Comparison of ENCODE assay signal across 9 mouse cellular contexts in the genomic region with DNA sequence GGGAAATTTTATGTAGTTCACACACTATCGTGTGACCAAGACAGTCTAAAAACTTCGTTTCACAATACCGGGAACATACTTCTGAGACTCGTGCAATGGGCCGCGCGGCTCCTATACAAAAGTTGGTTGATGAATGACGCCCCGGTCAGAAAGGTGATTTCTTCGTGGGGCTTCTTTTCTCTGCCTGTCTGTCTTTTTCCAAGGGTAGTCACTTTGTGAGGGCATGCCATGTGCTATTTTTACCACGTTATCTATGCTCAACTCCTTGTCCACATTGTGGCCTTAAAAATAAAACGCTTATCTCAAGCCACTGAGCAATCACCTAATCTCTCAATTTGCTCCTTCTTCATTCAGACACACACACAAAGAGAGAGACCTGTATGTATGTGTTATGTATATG. TPM values are rescaled to one million over a fixed set of nuclear protein-coding genes. Genes with fewer than 3 reads are reported as not detected.
A peak's percentile ranks its signal among the peaks of the same experiment; 100 is the strongest.
DNase-seq lines count a peak whose midpoint lies in the region; ATAC-seq and TF ChIP-seq lines count a peak whose summit lies in the region.
"Had no signal": no experiment of that assay in that cellular context is flagged by ENCODE, and none has a peak within 500 bp of the region (broad histone marks: within the 10 kb centered on the region; RNA-seq: fewer than 3 reads in every experiment).

No protein-coding gene starts in this region.

- H3K4me2 ChIP-seq in limb, embryonic 11.5 days (ENCODE audit: low read depth, severe bottlenecking) = peak overlapping the region; percentile 95
- peak overlapping the region; percentile 99 for H3K4me2 ChIP-seq in neural tube, embryonic 14.5 days (ENCODE audit: low read depth, low read length)

- no peak for ATAC-seq in limb, embryonic 11.5 days (ENCODE audit: insufficient number of reproducible peaks, low FRiP score, low TSS enrichment, low read depth)
- no peak for ATAC-seq in neural tube, embryonic 14.5 days (ENCODE audit: low read depth)

- peaks cover 6% of the 10 kb centered on the region; the same call in 1 of the 2 replicates for H3K27me3 ChIP-seq in limb, embryonic 11.5 days (ENCODE audit: control insufficient read depth, insufficient read depth, low read length)
- peaks cover 4% of the 10 kb centered on the region; the same call in 1 of the 2 replicates for H3K27me3 ChIP-seq in neural tube, embryonic 14.5 days (ENCODE audit: control insufficient read depth, insufficient read depth, low read length)

- peak overlapping the region; percentile 18 for H3K4me3 ChIP-seq in lung, adult 2 months (replicated peaks; ENCODE audit: extremely low read depth, low read depth, low read length)
- 0 out of 2 replicates have a peak overlapping the region, but pooled peaks have one; percentile 41 for H3K4me3 ChIP-seq in limb, embryonic 11.5 days (ENCODE audit: low read depth, low read length)
- H3K4me3 ChIP-seq in neural tube, embryonic 14.5 days (ENCODE audit: low read depth, low read length) = peak overlapping the region; percentile 47

- H3K36me3 ChIP-seq in limb, embryonic 11.5 days (ENCODE audit: control insufficient read depth, insufficient read depth, low read length) = no peaks in the 10 kb centered on the region
- H3K36me3 ChIP-seq in neural tube, embryonic 14.5 days (ENCODE audit: control insufficient read depth, insufficient read depth, low read length) = no peaks in the 10 kb centered on the region

- H3K4me1 ChIP-seq in lung, adult 2 months (ENCODE audit: control insufficient read depth, insufficient read depth, low read length) = peaks cover 3% of the 10 kb centered on the region; the same call in 1 of the 2 replicates
- H3K4me1 ChIP-seq in limb, embryonic 11.5 days (ENCODE audit: control insufficient read depth, insufficient read depth, low read length) = 0 out of 2 replicates have a peak, but pooled peaks cover 6% of the 10 kb centered on the region
- H3K4me1 ChIP-seq in neural tube, embryonic 14.5 days (ENCODE audit: control insufficient read depth, insufficient read depth, low read length) = peaks cover 11% of the 10 kb centered on the region; the same call in 1 of the 2 replicates

- no peak for DNase-seq in lung, adult 2 months
- DNase-seq in lung, postnatal 10 days = no peak
- DNase-seq in heart, adult 9 months (ENCODE audit: low spot score in 2 of 2) = peak; percentile 33 to 57
- DNase-seq in limb, embryonic 11.5 days (ENCODE audit: low spot score) = no peak
- no peak for DNase-seq in layer of hippocampus, postnatal 36 days
- no peak for DNase-seq in adrenal gland, postnatal 4 days (ENCODE audit: low spot score in 2 of 2)
- DNase-seq in layer of hippocampus, adult 11-12 months (ENCODE audit: low spot score) = no peak
- DNase-seq: kidney, postnatal 4 days had no signal

- no peak overlapping the region for H3K27ac ChIP-seq in limb, embryonic 11.5 days (replicated peaks; ENCODE audit: low read depth, low read length)
- H3K27ac ChIP-seq in neural tube, embryonic 14.5 days (ENCODE audit: low read depth, low read length) = no peak overlapping the region

- no peak overlapping the region; the same call in 1 of the 2 replicates for H3K9ac ChIP-seq in limb, embryonic 11.5 days (ENCODE audit: low read length)
- H3K9ac ChIP-seq in neural tube, embryonic 14.5 days (replicated peaks; ENCODE audit: low read depth, low read length) = no peak overlapping the region

- no peak for TF ChIP-seq CTCF in lung, adult 2 months (IDR thresholded peaks at IDR 0.05; ENCODE audit: insufficient read depth, low read length)

- 62% methylated on average over 12 of the region's 12 CpGs for WGBS in lung, adult 2 months
- WGBS in limb, embryonic 11.5 days = 61% methylated on average over 12 of the region's 12 CpGs
- 16% methylated on average over 12 of the region's 12 CpGs for WGBS in neural tube, embryonic 14.5 days

- no peak for TF ChIP-seq POLR2A in lung, adult 2 months (IDR thresholded peaks at IDR 0.05; ENCODE audit: borderline replicate concordance, extremely low read depth, low read depth, low read length)

- H3K9me3 ChIP-seq in limb, embryonic 11.5 days (ENCODE audit: control insufficient read depth, low read length) = no peaks in the 10 kb centered on the region
- H3K9me3 ChIP-seq in neural tube, embryonic 14.5 days (ENCODE audit: control insufficient read depth, low read length) = no peaks in the 10 kb centered on the region

RNA-seq across cellular contexts. Expression of a gene that starts 1.3 kb away (rescaled TPM):
- 0.34 and 1.1 TPM in 2 replicates for polyA plus RNA-seq in lung, adult 2 months (2012; rRNA removed)
- polyA plus RNA-seq in limb, embryonic 11.5 days (2014; fragmentation: Nextera tagmentation; extraction: Ambion mirVana) = 8.7 and 9.1 TPM in 2 replicates
- polyA plus RNA-seq in neural tube, embryonic 14.5 days (2014; fragmentation: Nextera tagmentation; extraction: Ambion mirVana) = 2.9 TPM in 2 replicates
- 1 to 10 TPM in 1 of 2 experiments, under 1 TPM in 1; 0.91 to 1.4 TPM for total RNA-seq in layer of hippocampus, postnatal 36 days (2021)
- 10 to 100 TPM in 1 of 2 experiments, 1 to 10 TPM in 1; 8.2 to 14.1 TPM for total RNA-seq in adrenal gland, postnatal 4 days (2021)

RNA-seq across cellular contexts. Expression of a gene that starts 54.6 kb away (rescaled TPM):
- 59.9 and 66.2 TPM in 2 replicates for polyA plus RNA-seq in lung, adult 2 months (2012; rRNA removed)
- 452 and 482 TPM in 2 replicates for polyA plus RNA-seq in limb, embryonic 11.5 days (2014; fragmentation: Nextera tagmentation; extraction: Ambion mirVana)
- 223 and 230 TPM in 2 replicates for polyA plus RNA-seq in neural tube, embryonic 14.5 days (2014; fragmentation: Nextera tagmentation; extraction: Ambion mirVana)
- 100 to 1,000 TPM; 124 to 143 TPM for total RNA-seq in layer of hippocampus, postnatal 36 days (2021)
- total RNA-seq in adrenal gland, postnatal 4 days (2021) = 100 to 1,000 TPM; 158 to 202 TPM

RNA-seq across cellular contexts. Expression of a gene that starts 54.7 kb away (rescaled TPM):
- polyA plus RNA-seq in lung, adult 2 months (2012; rRNA removed) = 3.8 and 8.3 TPM in 2 replicates
- 32.4 and 33.2 TPM in 2 replicates for polyA plus RNA-seq in limb, embryonic 11.5 days (2014; fragmentation: Nextera tagmentation; extraction: Ambion mirVana)
- 48.6 and 50.4 TPM in 2 replicates for polyA plus RNA-seq in neural tube, embryonic 14.5 days (2014; fragmentation: Nextera tagmentation; extraction: Ambion mirVana)
- total RNA-seq in layer of hippocampus, postnatal 36 days (2021) = 10 to 100 TPM; 72.2 to 74.1 TPM
- total RNA-seq in adrenal gland, postnatal 4 days (2021) = 10 to 100 TPM; 40.6 to 41.5 TPM

Comparison
In these comparisons a context has a peak if more than half of its experiments do, and no peak if none do; other contexts are left out.
1. DNase-seq: peak in heart, adult 9 months (2 of 2); none in lung, adult 2 months (single experiment), lung, postnatal 10 days (single experiment), limb, embryonic 11.5 days (single experiment), layer of hippocampus, postnatal 36 days (0 of 2), adrenal gland, postnatal 4 days (0 of 2) and layer of hippocampus, adult 11-12 months (single experiment).
2. Peak in every context shown above with its lines, with median percentiles within 50 percentile points of each other: H3K4me3 ChIP-seq.